Mouse (Mus musculus): ENCODE data around the gene Tex2. TPM values are rescaled to one million over a fixed set of nuclear protein-coding genes. Genes with fewer than 3 reads are reported as not detected.

Tex2 gene
- polyA plus RNA-seq (2012; fragmentation: generic; extraction: Trizol): 1 to 10 TPM; 1.9 to 9.6 TPM

DNA sequence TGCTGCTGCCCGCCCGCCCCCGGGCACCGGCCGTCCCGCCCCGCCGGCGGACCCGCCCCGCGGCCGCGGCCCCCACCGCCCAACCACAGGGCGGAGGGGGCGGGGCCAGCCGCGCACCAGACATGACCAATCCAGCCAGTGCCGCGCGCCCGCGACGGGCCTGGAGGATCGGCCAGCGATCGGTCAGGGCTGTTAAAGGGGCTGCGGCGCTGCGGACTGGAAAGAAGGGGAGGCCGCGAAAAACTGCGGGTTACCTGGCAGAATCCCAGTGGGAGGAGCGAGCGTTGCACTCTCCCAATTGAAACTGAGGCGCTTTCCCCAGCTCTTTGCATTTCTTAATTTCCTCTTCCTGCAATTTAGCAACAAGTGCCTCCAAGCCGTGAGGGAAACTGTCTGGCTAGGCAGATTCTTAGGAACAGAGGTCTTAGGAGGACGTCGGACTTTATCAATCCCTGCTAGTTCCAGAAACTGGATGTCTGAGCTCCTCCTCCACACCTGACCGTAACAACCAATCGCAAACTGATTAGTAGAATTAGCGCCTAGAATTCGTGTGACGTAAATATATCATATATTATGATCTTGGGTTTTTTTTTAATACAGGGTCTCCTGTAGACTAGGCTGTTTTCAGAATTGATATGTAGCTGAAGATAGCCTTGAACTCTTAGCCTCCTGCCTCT is at the start of gene Tex2:
Tex2 (minus strand) TSS at position 463 of the 677 bp plus-strand sequence.

DNA sequence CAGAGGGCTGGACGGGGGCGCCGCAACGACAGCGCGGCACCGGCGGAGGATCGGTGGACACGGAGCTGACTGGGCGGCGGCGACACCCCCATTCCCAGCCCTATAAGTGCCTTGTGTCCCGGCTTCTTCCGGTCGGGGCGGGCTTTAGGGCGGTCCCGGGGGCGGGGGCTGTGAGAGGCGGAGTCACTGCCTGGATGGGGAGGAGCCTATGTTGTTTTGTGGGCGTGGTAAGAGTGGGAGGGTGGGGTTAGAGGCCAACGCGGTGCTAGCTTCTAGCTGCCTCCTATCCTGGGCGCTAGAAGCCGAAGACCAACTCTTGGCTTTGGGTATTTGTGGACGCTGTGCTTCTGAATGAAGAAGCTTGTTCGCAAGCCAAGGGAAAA is 125.5 kb downstream of the Tex2 start, which contains the start of gene Ern1:
Ern1 (minus strand) TSS at position 120 of the 383 bp plus-strand sequence.

Other genes with a start within 250 kb of the Tex2 start
- not detected for gene Prr29, start 248.0 kb downstream of the Tex2 start, polyA plus RNA-seq (2012; fragmentation: generic; extraction: Trizol)
- gene Icam2, start 225.3 kb downstream of the Tex2 start, polyA plus RNA-seq (2012; fragmentation: generic; extraction: Trizol): under 1 TPM in 1 of 2 experiments, not detected in 1; 0.13 TPM
- 1 to 10 TPM in 1 of 2 experiments, under 1 TPM in 1; 0.71 to 5.3 TPM for gene Ern1, start 125.6 kb downstream of the Tex2 start, polyA plus RNA-seq (2012; fragmentation: generic; extraction: Trizol)
- gene Pecam1, start 137.2 kb upstream of the Tex2 start, polyA plus RNA-seq (2012; fragmentation: generic; extraction: Trizol): under 1 TPM; 0.02 to 0.25 TPM
- gene Milr1, start 137.8 kb upstream of the Tex2 start, polyA plus RNA-seq (2012; fragmentation: generic; extraction: Trizol): under 1 TPM; 0.04 to 0.14 TPM
- 10 to 100 TPM in 1 of 2 experiments, 1 to 10 TPM in 1; 2.8 to 12.2 TPM for gene Polg2, start 166.1 kb upstream of the Tex2 start, polyA plus RNA-seq (2012; fragmentation: generic; extraction: Trizol)
- gene Ddx5, start 175.8 kb upstream of the Tex2 start, polyA plus RNA-seq (2012; fragmentation: generic; extraction: Trizol): 100 to 1,000 TPM in 1 of 2 experiments, 10 to 100 TPM in 1; 12.5 to 264 TPM
- 1 to 10 TPM in 1 of 2 experiments, under 1 TPM in 1; 0.35 to 8.4 TPM for gene Cep95, start 175.8 kb upstream of the Tex2 start, polyA plus RNA-seq (2012; fragmentation: generic; extraction: Trizol)